Mouse (Mus musculus) liver, embryonic 16.5 days (tissue): ENCODE data around the gene Rfc5. TPM values are rescaled to one million over a fixed set of nuclear protein-coding genes. Genes with fewer than 3 reads are reported as not detected.

Experiments used
- ATAC-seq: fragments of 200-750 bp; cut with Nextera tagmentation; 2 replicates; pipeline ENCODE4 v1.8.0; 2017; ENCODE audit warnings: low read depth, mild to moderate bottlenecking, moderate number of reproducible peaks, moderate library complexity
- H3K27ac ChIP-seq: fragments of 300-500 bp; sonication (generic); 2 replicates; pipeline ENCODE4 v1.5.1; 2014; ENCODE audit warnings: mild to moderate bottlenecking, low read length
- H3K27me3 ChIP-seq: fragments of 300-500 bp; sonication (generic); 2 replicates; pipeline ENCODE4 v1.6.1; 2014; ENCODE audit warnings: low read depth, low read length, mixed read lengths; ENCODE audit not compliant: control insufficient read depth, insufficient read depth
- H3K36me3 ChIP-seq: fragments of 300-500 bp; sonication (generic); 2 replicates; pipeline ENCODE4 v1.6.1; 2014; ENCODE audit warnings: mild to moderate bottlenecking; ENCODE audit not compliant: control insufficient read depth, insufficient read depth
- H3K4me1 ChIP-seq: fragments of 300-500 bp; sonication (generic); 2 replicates; pipeline ENCODE4 v1.6.1; 2014; ENCODE audit warnings: low read depth, low read length, mixed read lengths; ENCODE audit not compliant: control insufficient read depth
- H3K4me2 ChIP-seq: fragments of 300-500 bp; sonication (generic); 2 replicates; pipeline ENCODE4 v1.6.1; 2014; ENCODE audit warnings: low read depth, low read length, mixed read lengths
- H3K4me3 ChIP-seq: fragments of 300-500 bp; sonication (generic); 2 replicates; pipeline ENCODE4 v1.5.1; 2014; ENCODE audit warnings: low read depth, mild to moderate bottlenecking, low read length
- H3K9ac ChIP-seq: fragments of 300-500 bp; sonication (generic); 2 replicates; pipeline ENCODE4 v1.6.1; 2014; ENCODE audit warnings: low read depth, low read length
- H3K9me3 ChIP-seq: fragments of 300-500 bp; sonication (generic); replicated peaks from 2 replicates; pipeline ENCODE4 v1.6.1; 2016; ENCODE audit warnings: low read length; ENCODE audit not compliant: control insufficient read depth
- WGBS: fragments of 180-500 bp; shearing (Covaris S2); extraction: QIAGEN DNeasy Blood & Tissue Kit; methylation state at CpG from one replicate; pipeline ENCODE4 v1.1.7; 2014; ENCODE audit not compliant: insufficient replicate concordance; 5-methylcytosine and 5-hydroxymethylcytosine counted together
- polyA plus RNA-seq: library from polyadenylated mRNA; unstranded; fragments of >200 nt; fragmentation: Nextera tagmentation; extraction: Ambion mirVana; gene quantifications from 2 replicates; pipeline ENCODE4 v1.2.1, GENCODE M21; 2015

Rfc5 gene
- polyA plus RNA-seq, 1 experiment from 2014 or later = 44.3 TPM

DNA sequence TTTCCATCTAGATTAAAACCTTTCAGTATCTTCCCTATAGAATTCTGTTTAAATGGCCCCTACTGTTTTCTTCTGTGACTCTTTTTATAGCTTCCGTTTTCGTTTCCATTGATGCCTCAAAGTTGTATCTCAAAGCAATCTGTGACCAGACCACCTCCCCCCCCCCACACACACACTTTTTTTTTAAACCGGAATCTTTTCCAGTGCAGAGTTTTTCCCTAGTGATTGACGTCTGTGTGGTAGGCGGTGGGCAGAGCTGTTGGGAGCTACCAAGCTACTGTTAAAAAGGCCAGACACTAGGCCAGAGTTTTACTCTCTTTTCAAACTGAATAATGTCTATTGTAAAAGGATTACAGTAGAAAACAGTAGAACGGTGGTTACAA is 30.6 kb downstream of the Rfc5 start:
- peak overlapping the region; percentile 83 for H3K4me2 ChIP-seq
- no peaks in the 10 kb centered on the region for H3K36me3 ChIP-seq
- H3K27ac ChIP-seq = peak overlapping the region; percentile 81
- no peak for ATAC-seq
- peaks cover 5% of the 10 kb centered on the region for H3K27me3 ChIP-seq
- peak overlapping the region; percentile 88 for H3K4me3 ChIP-seq
- peak overlapping the region; percentile 85 for H3K9ac ChIP-seq
- H3K4me1 ChIP-seq = peaks cover 37% of the 10 kb centered on the region
- no peaks in the 10 kb centered on the region for H3K9me3 ChIP-seq
- WGBS = 13% methylated on average over 6 of the region's 6 CpGs

- Histone ChIP-seq H3K36me3 (no peaks in the 10 kb centered on the region), H3K4me3 (peak overlapping the region; percentile 88), H3K9me3 (no peaks in the 10 kb centered on the region), H3K9ac (peak overlapping the region; percentile 85), H3K4me2 (peak overlapping the region; percentile 83), H3K4me1 (peaks cover 34% of the 10 kb centered on the region), H3K27me3 (peaks cover 5% of the 10 kb centered on the region), H3K27ac (peak overlapping the region; percentile 81)
- 1% methylated on average over 47 of the region's 49 CpGs for WGBS
- peak; percentile 57 for ATAC-seq
These were observed 31.2 kb downstream of the Rfc5 start for GRCm38 (mm10) chr5:117357478-117358247.

DNA sequence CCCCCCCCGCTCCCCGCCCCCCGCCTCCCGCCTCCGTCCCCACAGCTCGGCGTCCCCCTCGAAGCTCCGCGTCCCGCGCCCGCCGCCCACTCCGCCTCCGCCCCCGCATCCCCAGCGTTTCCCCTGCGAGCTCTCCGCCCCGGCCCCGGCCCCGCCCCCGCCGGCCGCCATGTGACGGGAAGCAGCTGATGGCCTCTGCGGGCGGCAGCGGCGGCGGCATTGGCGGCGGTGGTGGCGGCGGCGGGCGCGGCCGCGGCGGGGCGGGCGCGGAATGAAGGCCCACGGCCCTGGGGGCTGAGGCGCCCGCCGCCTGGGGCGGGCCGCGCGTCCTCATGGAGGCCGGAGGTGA is 31.7 kb downstream of the Rfc5 start, which contains the start of gene Wsb2:
TSS of gene Wsb2 (plus strand) at position 176 of the 349 bp plus-strand sequence.
- H3K4me1 ChIP-seq = peaks cover 32% of the 10 kb centered on the region
- H3K9me3 ChIP-seq = no peaks in the 10 kb centered on the region
- peak; percentile 71 for ATAC-seq
- peak within 1 kb of the TSS; percentile 83 for H3K4me2 ChIP-seq
- WGBS = 0% methylated on average over 8 of the region's 54 CpGs
- peaks cover 5% of the 10 kb centered on the region for H3K27me3 ChIP-seq
- H3K27ac ChIP-seq = peak within 1 kb of the TSS; percentile 81
- peak within 1 kb of the TSS; percentile 85 for H3K9ac ChIP-seq
- no peaks in the 10 kb centered on the region for H3K36me3 ChIP-seq
- peak within 1 kb of the TSS; percentile 88 for H3K4me3 ChIP-seq

GRCm38 (mm10) chr5:117356365-117357128 is 32.3 kb downstream of the Rfc5 start:
- peak; percentile 20 for ATAC-seq
- peaks cover 30% of the 10 kb centered on the region for H3K4me1 ChIP-seq
- H3K36me3 ChIP-seq = no peaks in the 10 kb centered on the region
- peak overlapping the region; percentile 55 for H3K27ac ChIP-seq
- WGBS = 1% methylated on average over 22 of the region's 24 CpGs
- H3K9me3 ChIP-seq = no peaks in the 10 kb centered on the region
- H3K27me3 ChIP-seq = peaks cover 5% of the 10 kb centered on the region
- H3K9ac ChIP-seq = peak overlapping the region; percentile 85
- H3K4me2 ChIP-seq = peak overlapping the region; percentile 83
- peak overlapping the region; percentile 88 for H3K4me3 ChIP-seq

DNA sequence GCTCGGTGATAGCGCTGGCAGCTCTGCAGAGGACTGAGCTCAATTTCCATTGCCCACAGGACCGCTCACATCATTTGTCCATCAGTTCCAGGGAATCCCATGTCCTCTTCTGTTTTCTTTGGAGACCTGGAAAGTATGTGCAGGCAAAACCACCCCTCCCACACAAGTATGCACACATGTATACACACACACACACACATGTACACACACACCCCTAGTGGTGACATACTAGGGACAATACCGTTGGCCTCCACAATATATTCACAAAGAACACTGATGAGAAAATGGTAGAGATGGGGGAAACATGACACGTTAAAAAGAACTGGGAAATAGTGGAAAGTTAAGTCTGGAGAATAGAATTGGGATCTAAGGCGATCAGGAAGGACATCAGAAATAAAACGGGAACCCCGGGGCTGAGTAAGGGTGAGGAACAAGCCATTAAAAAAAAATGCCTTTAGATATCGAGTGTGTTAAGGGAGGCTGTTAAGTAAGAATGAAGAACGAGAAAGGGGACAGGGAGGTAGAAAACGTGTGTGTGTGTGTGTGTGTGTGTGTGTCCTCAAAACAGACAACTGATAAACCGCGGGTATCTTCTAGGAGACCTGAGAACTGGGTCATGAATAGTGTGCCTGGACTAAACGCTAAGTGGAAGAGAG is 33.1 kb downstream of the Rfc5 start:
- ATAC-seq = no peak
- H3K4me2 ChIP-seq = peak overlapping the region; percentile 83; the same call in 1 of the 2 replicates
- no peak overlapping the region for H3K4me3 ChIP-seq
- 34% methylated on average over 14 of the region's 14 CpGs for WGBS
- 0 out of 2 replicates have a peak overlapping the region, but pooled peaks have one; percentile 55 for H3K27ac ChIP-seq
- H3K9ac ChIP-seq = no peak overlapping the region
- peaks cover 5% of the 10 kb centered on the region for H3K27me3 ChIP-seq
- H3K4me1 ChIP-seq = peaks cover 27% of the 10 kb centered on the region
- H3K9me3 ChIP-seq = no peaks in the 10 kb centered on the region
- H3K36me3 ChIP-seq = no peaks in the 10 kb centered on the region

DNA sequence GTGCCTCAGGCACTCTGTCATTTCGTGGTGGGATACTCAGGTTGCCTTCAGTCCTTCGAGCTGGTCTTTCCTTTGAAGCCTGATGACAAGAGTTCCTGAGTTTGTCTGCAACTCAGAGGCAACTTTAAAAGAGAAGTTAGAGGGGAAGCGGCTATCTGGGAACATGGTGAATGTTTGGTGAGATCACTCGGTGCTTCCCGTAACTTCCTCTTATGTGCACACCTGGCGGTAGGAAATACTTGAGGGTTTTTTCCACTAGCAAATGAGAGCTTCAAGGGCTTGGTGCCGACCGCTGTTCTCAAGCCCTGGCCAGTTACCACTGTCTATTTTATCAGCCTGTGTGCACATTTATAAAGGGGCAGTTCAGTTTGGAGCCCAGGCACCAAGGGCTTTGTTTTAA is 34.7 kb downstream of the Rfc5 start:
- Histone ChIP-seq H3K9ac (no peak overlapping the region), H3K9me3 (no peaks in the 10 kb centered on the region), H3K4me2 (no peak overlapping the region), H3K36me3 (no peaks in the 10 kb centered on the region), H3K27me3 (peaks cover 5% of the 10 kb centered on the region), H3K4me1 (peaks cover 14% of the 10 kb centered on the region), H3K4me3 (no peak overlapping the region), H3K27ac (no peak overlapping the region)
- WGBS = 16% methylated on average over 8 of the region's 8 CpGs
- no peak for ATAC-seq

DNA sequence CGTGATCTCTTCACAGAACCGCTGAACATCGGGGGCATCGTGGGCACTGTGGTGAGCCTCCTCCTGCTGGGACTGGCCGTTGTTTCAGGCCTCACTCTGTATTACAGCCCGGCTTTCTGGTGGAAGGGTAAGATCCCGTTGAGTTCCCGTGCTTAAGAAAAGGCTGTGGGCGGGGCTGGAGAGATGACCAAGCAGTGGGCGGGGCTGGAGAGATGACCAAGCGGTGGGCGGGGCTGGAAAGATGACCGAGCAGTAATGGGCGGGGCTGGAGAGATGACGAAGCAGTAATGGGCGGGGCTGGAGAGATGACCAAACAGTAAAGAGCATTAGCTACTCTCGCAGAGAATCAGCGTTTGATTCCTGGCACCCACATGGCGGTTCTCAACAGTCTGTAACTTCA is 40.6 kb downstream of the Rfc5 start:
- WGBS = 46% methylated on average over 19 of the region's 19 CpGs
- Histone ChIP-seq H3K4me3 (no peak overlapping the region), H3K9ac (no peak overlapping the region), H3K27me3 (no peaks in the 10 kb centered on the region; the same call in 1 of the 2 replicates), H3K36me3 (no peaks in the 10 kb centered on the region), H3K4me1 (peaks cover 3% of the 10 kb centered on the region; the same call in 1 of the 2 replicates), H3K9me3 (no peaks in the 10 kb centered on the region), H3K27ac (no peak overlapping the region), H3K4me2 (no peak overlapping the region)
- ATAC-seq = 0 out of 2 replicates have a peak, but pooled peaks have one; percentile 19

- Histone ChIP-seq H3K9me3 (no peaks in the 10 kb centered on the region), H3K4me3 (no peak overlapping the region), H3K4me1 (peaks cover 3% of the 10 kb centered on the region; the same call in 1 of the 2 replicates), H3K27me3 (no peaks in the 10 kb centered on the region; the same call in 1 of the 2 replicates), H3K36me3 (no peaks in the 10 kb centered on the region), H3K27ac (no peak overlapping the region), H3K4me2 (no peak overlapping the region), H3K9ac (no peak overlapping the region)
- WGBS = 78% methylated on average over 2 of the region's 2 CpGs
- no peak for ATAC-seq
These were observed 41.0 kb downstream of the Rfc5 start for GRCm38 (mm10) chr5:117347838-117348237.
